Comparison of ENCODE assay signal across 22 mouse cellular contexts in the genomic region with DNA sequence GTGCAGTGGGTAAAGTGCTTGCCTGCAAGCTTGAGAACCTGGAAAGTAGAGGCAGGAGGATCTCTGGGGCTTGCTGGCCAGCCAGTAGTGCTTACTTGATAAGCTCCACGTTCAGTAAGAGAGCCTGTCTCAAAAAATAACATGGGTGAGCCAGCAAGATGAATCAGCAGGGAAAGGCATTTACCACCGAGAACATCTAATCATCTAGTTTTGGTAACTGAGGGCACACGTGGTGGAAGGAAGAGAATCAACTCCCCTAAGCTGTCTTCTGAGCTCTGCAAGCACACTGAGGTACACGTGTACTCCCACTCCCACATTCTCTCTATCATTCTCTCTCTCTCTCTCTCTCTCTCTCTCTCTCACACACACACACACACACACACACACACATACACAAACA. TPM values are rescaled to one million over a fixed set of nuclear protein-coding genes. Genes with fewer than 3 reads are reported as not detected.
A peak's percentile ranks its signal among the peaks of the same experiment; 100 is the strongest.
DNase-seq lines count a peak whose midpoint lies in the region; ATAC-seq and TF ChIP-seq lines count a peak whose summit lies in the region.
"Had no signal": no experiment of that assay in that cellular context is flagged by ENCODE, and none has a peak within 500 bp of the region (broad histone marks: within the 10 kb centered on the region; RNA-seq: fewer than 3 reads in every experiment).

No protein-coding gene starts in this region.

- H3K79me2 ChIP-seq in liver, adult 2 months (ENCODE audit: control insufficient read depth, insufficient read depth, low read length): peaks cover 44% of the 10 kb centered on the region; the same call in 1 of the 2 replicates

- 34% methylated on average over 4 of the region's 4 CpGs for WGBS in liver, adult 2 months
- 52% methylated on average over 4 of the region's 4 CpGs for WGBS in liver, embryonic 11.5 days
- 40% methylated on average over 4 of the region's 4 CpGs for WGBS in intestine, postnatal 0 days

- no peaks in the 10 kb centered on the region for H3K27me3 ChIP-seq in liver, adult 2 months (ENCODE audit: control insufficient read depth, insufficient read depth, low read length)
- no peaks in the 10 kb centered on the region for H3K27me3 ChIP-seq in liver, embryonic 11.5 days (replicated peaks; ENCODE audit: control insufficient read depth, insufficient read depth, low read length)
- no peaks in the 10 kb centered on the region for H3K27me3 ChIP-seq in intestine, postnatal 0 days (replicated peaks; ENCODE audit: control insufficient read depth, insufficient read depth, low read length)
- H3K27me3 ChIP-seq: CH12.LX; embryonic facial prominence, embryonic 13.5 days; forebrain, embryonic 13.5 days; heart, embryonic 12.5 days; hindbrain, embryonic 15.5 days; Patski had no signal

- ATAC-seq in liver, embryonic 11.5 days (replicated peaks; ENCODE audit: low FRiP score): no peak
- ATAC-seq in intestine, postnatal 0 days: no peak
- ATAC-seq: forebrain, embryonic 13.5 days; forebrain, postnatal 0 days; Patski had no signal

- peak overlapping the region; percentile 71 for H3K27ac ChIP-seq in liver, adult 2 months (replicated peaks; ENCODE audit: insufficient read depth, low read depth, low read length)
- H3K27ac ChIP-seq in liver, embryonic 11.5 days (ENCODE audit: low read depth, low read length): no peak overlapping the region
- 0 out of 2 replicates have a peak overlapping the region, but pooled peaks have one; percentile 41 for H3K27ac ChIP-seq in intestine, postnatal 0 days (ENCODE audit: low read depth, low read length)
- H3K27ac ChIP-seq: embryonic facial prominence, embryonic 13.5 days; forebrain, embryonic 13.5 days; hindbrain, embryonic 15.5 days had no signal

- H3K9me3 ChIP-seq in liver, embryonic 11.5 days (ENCODE audit: control insufficient read depth, low read length): no peaks in the 10 kb centered on the region
- no peaks in the 10 kb centered on the region for H3K9me3 ChIP-seq in intestine, postnatal 0 days (ENCODE audit: control insufficient read depth)
- H3K9me3 ChIP-seq: forebrain, embryonic 13.5 days; heart, embryonic 12.5 days; hindbrain, embryonic 15.5 days had no signal

- no peak overlapping the region for H3K4me2 ChIP-seq in liver, embryonic 11.5 days
- H3K4me2 ChIP-seq in intestine, postnatal 0 days (replicated peaks; ENCODE audit: low read depth): no peak overlapping the region; the same call in 1 of the 2 replicates
- H3K4me2 ChIP-seq: embryonic facial prominence, embryonic 13.5 days; forebrain, embryonic 13.5 days; heart, embryonic 12.5 days; hindbrain, embryonic 15.5 days had no signal

- TF ChIP-seq POLR2A in liver, adult 2 months (IDR thresholded peaks at IDR 0.05; ENCODE audit: extremely low read depth, insufficient read depth, low read length): no peak

- peaks cover 45% of the 10 kb centered on the region for H3K4me1 ChIP-seq in liver, adult 2 months (ENCODE audit: control insufficient read depth, insufficient read depth, low read length)
- H3K4me1 ChIP-seq in liver, embryonic 11.5 days (replicated peaks; ENCODE audit: control insufficient read depth, insufficient read depth, low read length): no peaks in the 10 kb centered on the region; the same call in 1 of the 2 replicates
- peaks cover 14% of the 10 kb centered on the region for H3K4me1 ChIP-seq in intestine, postnatal 0 days (replicated peaks; ENCODE audit: control insufficient read depth, insufficient read depth, low read length)
- H3K4me1 ChIP-seq: embryonic facial prominence, embryonic 13.5 days; forebrain, embryonic 13.5 days; hindbrain, embryonic 15.5 days had no signal

- TF ChIP-seq CTCF in liver, adult 2 months (IDR thresholded peaks at IDR 0.05; ENCODE audit: low read depth, low read length): no peak
- TF ChIP-seq CTCF in intestine, postnatal 0 days (IDR thresholded peaks at IDR 0.05; ENCODE audit: low read depth): no peak

- DNase-seq in heart, adult 11 months: peak; percentile 90
- DNase-seq in heart, adult 8-10 months (ENCODE audit: low spot score): no peak
- DNase-seq in liver, adult 2 months (ENCODE audit: extremely low read depth, low read depth, low spot score): no peak
- DNase-seq in liver, embryonic 11.5 days (ENCODE audit: low spot score): no peak
- DNase-seq in 416B (ENCODE audit: low read depth): peak; percentile 38
- no peak for DNase-seq in thymus, postnatal 25 days
- no peak for DNase-seq in layer of hippocampus, adult 11-12 months (ENCODE audit: low spot score)
- DNase-seq: adrenal gland, adult 8-10 months; adrenal gland, postnatal 36 days; cerebellum, adult 11-12 months; cerebellum, adult 9-10 months; cerebellum, postnatal 25 days; forebrain, postnatal 0 days; gastrocnemius, postnatal 36 days; heart, postnatal 36 days had no signal

- no peak overlapping the region for H3K4me3 ChIP-seq in liver, adult 2 months (ENCODE audit: insufficient read depth, low read depth, low read length)
- H3K4me3 ChIP-seq in liver, embryonic 11.5 days (ENCODE audit: low read depth, low read length): no peak overlapping the region
- H3K4me3 ChIP-seq in intestine, postnatal 0 days (ENCODE audit: low read depth, low read length): no peak overlapping the region
- H3K4me3 ChIP-seq: embryonic facial prominence, embryonic 13.5 days; forebrain, embryonic 13.5 days; heart, embryonic 12.5 days; hindbrain, embryonic 15.5 days had no signal

- H3K36me3 ChIP-seq in liver, adult 2 months (ENCODE audit: control insufficient read depth, insufficient read depth, low read length): peaks cover 32% of the 10 kb centered on the region
- H3K36me3 ChIP-seq in liver, embryonic 11.5 days (ENCODE audit: control insufficient read depth, insufficient read depth, low read length): peaks cover 9% of the 10 kb centered on the region
- H3K36me3 ChIP-seq in intestine, postnatal 0 days (ENCODE audit: control insufficient read depth, insufficient read depth): peaks cover 32% of the 10 kb centered on the region

- H3K9ac ChIP-seq in liver, adult 2 months (ENCODE audit: low read depth, low read length): no peak overlapping the region
- no peak overlapping the region for H3K9ac ChIP-seq in liver, embryonic 11.5 days (ENCODE audit: low read depth, low read length)
- H3K9ac ChIP-seq in intestine, postnatal 0 days (ENCODE audit: low read depth, low read length): no peak overlapping the region
- H3K9ac ChIP-seq: embryonic facial prominence, embryonic 13.5 days; forebrain, embryonic 13.5 days; forebrain, postnatal 0 days; heart, embryonic 12.5 days; hindbrain, embryonic 15.5 days had no signal

RNA-seq across cellular contexts. Expression of a gene that starts 26.2 kb away (rescaled TPM):
- total RNA-seq in heart, adult 8-10 months (2022): 100 to 1,000 TPM; 117 to 175 (median 143) TPM
- 70.0 and 89.0 TPM in 2 replicates for total RNA-seq in liver, adult 2 months (2014; rRNA removed)
- polyA plus RNA-seq in liver, adult 2 months (2012; rRNA removed): 28.5 and 30.3 TPM in 2 replicates
- 26.5 and 34.5 TPM in 2 replicates for polyA plus RNA-seq in liver, embryonic 11.5 days (2014; fragmentation: Nextera tagmentation; extraction: Ambion mirVana)
- 20.7 and 21.3 TPM in 2 replicates for polyA plus RNA-seq in intestine, postnatal 0 days (2015; fragmentation: Nextera tagmentation; extraction: Ambion mirVana)

Comparison
In these comparisons a context has a peak if more than half of its experiments do, and no peak if none do; other contexts are left out.
1. DNase-seq: peak in heart, adult 11 months (single experiment) and 416B (single experiment); none in heart, adult 8-10 months (single experiment), liver, adult 2 months (single experiment), liver, embryonic 11.5 days (single experiment), thymus, postnatal 25 days (single experiment) and layer of hippocampus, adult 11-12 months (single experiment).